Mouse (Mus musculus) right cerebral cortex, adult 2 months (tissue): ENCODE results near the gene Pkd1l2.

ENCODE experiments used
- DNase-seq, 2 experiments: peaks; one replicate each; pipeline ENCODE4 v3.0.0; 2021 to 2022; ENCODE audit warnings: low spot score in 2 of 2

The Pkd1l2 gene

GRCm38 (mm10) chr8:116975066-116975465, 107.2 kb downstream of the Pkd1l2 start:
- DNase-seq, result no peak

- DNase-seq, result no peak
Observed at GRCm38 (mm10) chr8:116969531-116969930, 112.7 kb downstream of the Pkd1l2 start.

- DNase-seq, result peak; percentile 83 to 90
Observed at GRCm38 (mm10) chr8:116954415-116954814, 127.8 kb downstream of the Pkd1l2 start.

- no peak for DNase-seq
Observed at GRCm38 (mm10) chr8:116952428-116952827, 129.8 kb downstream of the Pkd1l2 start.

GRCm38 (mm10) chr8:116951778-116952177, 130.5 kb downstream of the Pkd1l2 start:
- DNase-seq, result no peak

GRCm38 (mm10) chr8:116951369-116951768, 130.9 kb downstream of the Pkd1l2 start:
- no peak for DNase-seq

GRCm38 (mm10) chr8:116947589-116947988, 134.7 kb downstream of the Pkd1l2 start:
- DNase-seq, result no peak

GRCm38 (mm10) chr8:116946851-116947250, 135.4 kb downstream of the Pkd1l2 start:
- DNase-seq, result no peak

- peak; percentile 73 to 76 for DNase-seq
Observed at GRCm38 (mm10) chr8:116946268-116946838, 135.9 kb downstream of the Pkd1l2 start.
